Mouse (Mus musculus) spleen, adult 18-20 months (tissue): ENCODE measurements at regions not wholly inside any gene's neighbourhood (a gene's known extent, or its start where the extent isn't known, plus 50 kb on each side); places are given as distances from the start of the nearest gene placed in this dataset.

Source experiments
- DNase-seq, 2 experiments: peaks; one replicate each; pipeline ENCODE4 v3.0.0; 2022; ENCODE audit warnings: mixed read lengths in 2 of 2

DNA sequence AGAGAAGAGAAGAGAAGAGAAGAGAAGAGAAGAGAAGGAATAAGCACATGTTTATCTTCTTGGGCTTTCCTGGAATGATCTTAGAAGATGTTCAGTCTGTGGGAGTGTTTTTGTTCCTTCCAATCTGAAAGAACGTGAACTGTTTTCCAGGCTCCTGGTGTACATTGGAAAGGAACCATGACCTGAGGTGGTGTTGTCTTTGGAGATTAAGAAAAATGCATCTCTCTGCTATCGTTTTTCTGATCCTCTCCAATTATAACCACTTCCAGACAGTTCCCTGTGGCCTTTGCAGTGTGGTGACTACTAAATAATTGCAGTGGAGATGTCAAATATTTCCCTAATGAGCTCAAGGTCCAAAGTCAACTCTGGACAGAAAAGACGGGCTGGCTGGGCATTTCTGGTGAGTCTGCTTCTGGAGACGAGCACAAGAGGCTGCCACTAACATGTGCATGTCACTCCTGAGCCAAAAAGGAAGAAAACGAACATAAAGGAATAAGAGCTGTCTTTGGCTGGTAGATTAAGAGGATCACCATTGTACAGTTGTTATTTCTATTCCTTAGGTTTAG lies 431.7 kb downstream of the Adgrl2 start:
- no peak for DNase-seq

DNA sequence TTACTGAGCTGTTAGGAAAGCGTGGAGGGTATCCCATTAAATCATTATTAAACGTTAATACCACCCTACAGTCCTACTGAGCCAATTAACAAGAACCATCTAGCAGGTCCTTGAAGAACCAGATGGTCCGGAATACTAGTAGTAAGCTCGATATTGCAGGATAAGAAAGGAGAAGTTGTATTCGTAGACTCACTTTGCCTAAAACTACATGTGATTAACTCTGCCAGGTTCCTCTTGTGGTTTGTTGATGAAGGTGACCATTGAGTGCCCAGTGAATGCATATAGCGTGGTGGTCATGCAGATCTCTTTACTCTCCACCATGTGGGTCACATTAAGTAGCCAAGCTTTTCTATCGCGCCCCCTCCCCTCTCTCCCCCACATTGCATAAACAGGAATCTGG lies 435.0 kb downstream of the Adgrl2 start:
- DNase-seq: no peak

DNA sequence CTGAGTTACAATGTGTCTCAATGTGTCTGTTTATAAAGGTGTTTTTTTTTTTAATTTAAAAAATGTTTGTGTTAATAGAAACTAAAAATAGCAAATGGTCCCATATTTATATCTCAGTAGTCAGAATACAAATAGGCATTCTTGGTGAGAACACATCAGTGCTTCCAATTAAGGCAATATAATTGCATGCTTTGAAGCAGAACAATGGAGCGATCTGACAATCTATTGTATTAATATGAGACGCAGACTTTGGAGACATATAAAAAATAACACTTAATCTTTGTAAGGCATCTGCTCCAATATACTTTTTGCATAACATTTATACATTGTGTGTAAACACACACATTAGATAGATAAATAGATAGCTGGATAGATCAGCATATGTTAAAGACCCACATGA lies 439.6 kb downstream of the Adgrl2 start:
- DNase-seq: no peak

DNA sequence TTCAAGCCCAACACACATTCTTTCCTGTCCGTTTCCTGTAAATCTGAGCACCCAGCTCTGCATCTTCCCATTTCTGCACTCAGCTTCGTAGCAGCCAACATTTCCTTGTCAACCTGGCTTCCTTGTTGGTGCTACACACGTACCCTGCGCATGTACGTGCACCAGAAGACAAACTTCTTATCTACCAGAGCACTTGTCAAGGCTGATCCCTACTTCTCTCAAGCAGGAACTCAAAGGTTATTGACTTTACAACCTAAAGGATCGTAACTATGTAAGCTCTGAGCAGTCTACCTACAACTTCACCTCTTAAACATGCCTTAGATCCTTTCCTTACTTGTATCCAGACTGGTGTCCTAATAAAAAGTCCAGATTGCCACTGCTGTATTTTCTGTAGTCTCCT lies 445.4 kb downstream of the Adgrl2 start:
- no peak for DNase-seq

DNA sequence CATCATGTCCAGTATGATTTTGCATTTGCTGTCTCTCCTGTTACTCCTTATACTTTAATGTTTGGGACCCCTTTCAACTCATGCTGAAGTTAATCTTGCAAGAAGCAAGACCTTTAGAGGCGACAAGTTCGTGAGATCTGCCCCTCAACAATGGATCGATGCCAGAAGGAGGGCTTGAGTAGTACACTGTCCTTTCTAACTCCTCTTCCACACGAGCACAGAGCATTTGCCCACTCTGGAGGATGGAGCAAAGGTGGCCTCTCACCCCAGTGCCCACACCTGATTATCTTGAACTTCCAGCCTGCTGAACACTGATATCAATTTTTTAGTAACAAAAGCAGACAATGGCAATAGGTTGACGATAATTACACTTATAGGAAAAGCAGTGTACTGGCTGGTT lies 448.1 kb downstream of the Adgrl2 start:
- DNase-seq: no peak

DNA sequence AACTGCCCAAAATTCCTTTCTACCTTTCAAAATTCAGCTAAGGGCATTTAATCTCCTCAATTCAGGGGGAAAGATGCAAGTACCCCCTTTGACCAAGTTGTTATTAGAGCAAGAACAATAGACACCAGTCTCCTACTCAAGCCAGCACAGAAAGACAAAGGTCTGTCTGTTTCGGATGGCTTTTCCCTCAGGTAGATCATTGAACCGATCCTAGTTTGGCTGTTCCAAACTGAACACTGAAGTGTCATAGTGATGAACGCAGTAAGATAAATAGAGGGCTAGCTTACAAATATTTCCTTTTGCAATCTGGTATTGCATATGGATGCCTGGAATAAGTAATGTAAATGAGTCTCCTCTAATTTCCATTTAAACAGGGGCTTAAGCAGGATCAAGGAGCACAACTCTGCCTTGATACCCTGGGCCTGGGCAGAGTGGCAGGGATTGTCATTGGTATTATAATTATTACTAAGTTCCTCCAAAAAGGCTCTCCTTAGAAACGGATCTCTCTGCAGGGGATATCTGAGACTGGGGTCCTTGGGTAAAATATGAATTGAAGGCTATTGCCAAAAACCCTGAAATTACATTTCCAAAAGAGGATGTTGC lies 452.6 kb downstream of the Adgrl2 start:
- no peak for DNase-seq

DNA sequence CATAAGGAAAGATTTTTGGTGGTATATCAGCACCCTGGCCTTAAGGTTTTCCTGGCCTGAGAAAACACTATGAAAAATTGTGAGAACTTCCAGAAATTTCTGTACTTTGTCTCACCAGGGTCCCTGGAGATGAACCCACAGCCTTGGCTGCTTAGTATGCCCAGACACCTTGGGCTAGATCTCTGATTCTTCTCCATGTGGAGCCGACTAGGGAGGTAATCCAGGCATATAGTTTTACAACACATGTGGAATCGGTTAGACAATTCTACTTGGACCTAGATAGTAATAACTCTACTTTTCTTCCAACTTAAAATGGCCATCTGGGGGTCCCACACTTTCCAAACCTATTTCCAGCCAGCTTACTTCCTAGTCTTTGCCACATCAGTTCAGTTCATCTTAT lies 460.5 kb downstream of the Adgrl2 start:
- no peak for DNase-seq

DNA sequence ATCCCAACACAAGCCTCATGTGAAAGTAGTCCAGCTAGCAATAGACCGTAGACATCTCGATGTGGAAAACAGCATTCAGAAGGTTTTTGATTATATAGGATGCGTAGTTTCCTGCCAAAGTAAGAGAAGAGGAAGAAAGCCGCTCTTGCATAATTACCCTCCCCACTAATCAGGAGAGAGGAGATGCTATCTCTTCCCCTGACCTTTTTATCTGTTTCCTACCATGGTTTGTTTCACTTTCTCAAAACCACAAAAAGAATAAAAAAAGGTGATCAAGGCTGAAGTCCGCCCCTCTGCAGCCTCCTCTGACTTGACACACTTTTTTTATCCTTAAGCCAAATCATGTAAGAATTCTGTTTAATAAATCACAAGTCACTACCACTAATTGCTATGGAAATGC lies 480.0 kb downstream of the Adgrl2 start:
- no peak for DNase-seq

DNA sequence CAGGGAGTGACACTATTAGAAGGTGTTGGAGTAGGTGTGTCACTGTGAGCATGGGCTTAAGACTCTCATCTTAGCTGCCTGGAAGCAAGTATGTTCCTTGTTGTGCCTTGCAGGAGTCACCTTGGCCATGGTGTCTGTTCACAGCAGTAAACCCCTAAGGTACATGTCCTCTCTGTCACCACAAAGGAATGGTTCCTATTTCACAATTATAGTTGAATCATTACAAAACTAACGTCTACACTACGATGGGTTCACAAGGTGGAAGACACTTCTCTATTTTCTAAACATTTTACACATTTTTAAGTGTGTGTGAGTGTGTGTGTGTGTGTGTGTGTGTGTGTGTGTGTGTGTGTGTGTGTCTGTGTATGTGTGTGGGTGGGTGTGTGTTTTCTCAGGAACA lies 485.4 kb downstream of the Adgrl2 start:
- no peak for DNase-seq

DNA sequence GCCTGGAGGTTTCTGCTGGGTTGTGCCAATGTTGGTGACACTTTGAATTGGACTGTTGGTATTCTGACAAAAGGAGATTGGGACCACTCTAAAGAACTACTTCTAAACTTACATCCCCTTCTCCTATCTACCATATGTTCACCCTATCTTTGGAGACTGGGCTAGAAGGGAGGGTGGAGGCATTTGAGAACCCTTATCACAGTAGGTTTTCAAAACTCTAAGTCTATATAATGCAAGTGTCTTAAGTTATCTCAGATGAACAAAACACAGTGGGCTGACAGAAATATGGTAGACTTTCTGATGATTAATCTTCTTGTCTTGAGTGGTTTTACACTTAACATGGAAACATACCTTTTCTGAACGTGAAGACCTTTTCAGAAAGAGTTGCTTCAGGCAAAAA lies 486.9 kb downstream of the Adgrl2 start:
- no peak for DNase-seq

DNA sequence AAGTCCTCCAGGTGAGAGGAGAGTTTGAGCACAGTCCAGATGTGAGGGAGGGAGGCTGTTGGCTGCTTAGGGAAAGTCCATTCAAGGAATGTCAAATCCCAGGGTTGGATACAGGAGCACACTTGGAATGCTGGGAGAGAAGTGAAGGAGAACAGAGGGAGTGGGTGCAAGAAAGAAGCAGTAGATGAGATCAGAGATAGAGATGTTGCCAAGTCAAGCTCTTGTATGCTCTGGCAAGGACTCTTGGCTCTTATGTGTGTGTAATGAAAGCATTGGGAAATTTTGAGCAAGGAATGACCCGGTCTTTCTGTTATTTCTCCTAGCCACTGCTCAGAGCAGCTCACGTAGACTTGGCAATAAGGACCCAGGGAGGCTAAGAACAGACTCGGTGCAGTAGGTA lies 488.6 kb downstream of the Adgrl2 start:
- no peak for DNase-seq

DNA sequence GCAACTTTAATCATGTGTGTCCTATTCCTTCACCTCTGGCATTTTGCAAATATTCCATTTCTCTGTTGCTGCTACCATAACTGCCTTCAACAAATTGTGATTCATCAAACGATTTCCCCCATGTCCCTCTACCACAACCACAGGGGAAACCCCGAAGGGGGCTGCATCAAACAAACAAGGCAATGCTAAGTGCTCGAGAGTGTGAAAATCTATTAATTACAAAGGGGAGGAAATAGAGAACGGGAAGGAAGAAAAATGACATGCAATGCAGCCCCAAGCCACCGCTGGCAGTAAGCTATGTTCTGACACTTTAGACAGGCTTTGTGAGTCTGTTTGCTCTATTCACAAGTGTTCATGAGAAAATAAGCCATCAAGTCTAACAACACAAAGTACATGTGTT lies 493.7 kb downstream of the Adgrl2 start:
- DNase-seq: no peak

DNA sequence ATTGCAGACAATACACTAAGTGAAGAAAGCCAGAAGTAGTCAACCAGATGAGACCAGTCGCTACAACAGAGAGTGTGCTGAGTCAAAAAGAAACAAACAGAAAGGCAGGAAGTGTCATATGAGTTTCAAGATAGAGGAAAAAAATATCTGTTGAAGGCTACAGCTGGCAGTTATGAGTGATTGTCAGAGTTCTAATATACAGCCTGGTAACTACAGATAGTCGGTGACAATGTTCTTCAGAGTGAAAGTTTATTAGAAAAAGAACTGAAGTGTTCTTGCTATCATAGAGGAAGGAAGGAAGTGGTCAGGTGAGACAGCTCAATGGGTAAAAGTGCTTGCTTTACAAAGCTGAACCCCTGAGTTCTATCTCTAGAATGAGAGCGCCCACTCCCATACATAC lies 499.1 kb downstream of the Adgrl2 start:
- no peak for DNase-seq

DNA sequence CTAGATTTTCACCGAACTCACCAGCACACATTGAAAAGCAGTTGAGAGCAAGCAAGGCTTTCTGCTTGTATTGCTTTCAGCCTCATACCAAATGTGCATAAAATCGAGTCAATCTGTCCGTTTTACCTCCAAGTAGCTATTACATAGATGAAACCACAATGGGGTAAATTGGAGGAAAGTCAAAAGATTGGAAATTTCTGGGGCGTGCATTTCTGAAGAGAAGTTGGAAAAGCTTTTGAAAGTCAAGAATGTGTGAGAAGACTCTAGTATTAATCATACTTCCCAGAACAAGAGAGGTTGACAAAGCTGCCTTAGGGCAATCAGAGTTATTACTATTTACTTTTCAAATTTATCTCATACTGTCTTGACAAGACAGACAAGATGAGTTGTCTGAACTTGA lies 501.2 kb downstream of the Adgrl2 start:
- no peak for DNase-seq

DNA sequence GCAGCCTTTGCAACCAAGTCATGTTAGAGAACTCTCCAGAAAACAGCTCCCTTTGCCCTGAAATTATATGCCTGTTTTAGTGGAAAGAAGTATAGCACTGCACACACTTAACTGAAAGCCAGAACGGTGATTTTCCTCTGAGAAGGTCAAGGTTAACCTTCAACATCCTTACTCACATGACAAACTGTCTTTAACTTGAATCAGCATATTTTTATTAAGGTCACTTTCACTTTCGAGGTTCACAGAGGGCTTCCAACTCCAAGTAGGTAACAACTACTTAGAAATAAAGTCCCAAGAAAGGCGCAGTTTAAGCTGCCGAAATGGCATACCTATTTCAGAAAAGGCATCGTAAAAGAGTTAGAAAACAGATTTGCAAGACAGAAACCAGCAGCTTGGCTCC lies 502.4 kb downstream of the Adgrl2 start:
- no peak for DNase-seq

DNA sequence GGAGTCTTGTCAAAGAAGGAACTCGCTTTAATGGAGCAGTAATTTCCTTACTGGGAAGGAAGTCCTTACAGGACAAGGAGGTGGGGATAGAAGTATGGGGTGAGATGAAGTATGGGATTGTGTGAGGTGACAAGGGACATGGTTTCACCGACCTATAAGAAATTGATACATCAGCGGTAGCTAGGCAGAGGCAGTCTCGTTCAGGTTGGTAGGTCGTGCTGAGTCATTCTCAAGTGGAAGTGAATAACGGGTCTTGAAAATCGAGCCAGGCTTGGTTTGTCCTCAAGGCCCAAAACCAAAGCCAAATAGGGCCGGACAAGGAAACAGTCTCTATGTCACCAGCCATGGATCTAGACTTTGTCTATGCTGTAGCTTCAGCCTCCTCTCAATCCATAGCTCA lies 514.5 kb downstream of the Adgrl2 start:
- DNase-seq: no peak

DNA sequence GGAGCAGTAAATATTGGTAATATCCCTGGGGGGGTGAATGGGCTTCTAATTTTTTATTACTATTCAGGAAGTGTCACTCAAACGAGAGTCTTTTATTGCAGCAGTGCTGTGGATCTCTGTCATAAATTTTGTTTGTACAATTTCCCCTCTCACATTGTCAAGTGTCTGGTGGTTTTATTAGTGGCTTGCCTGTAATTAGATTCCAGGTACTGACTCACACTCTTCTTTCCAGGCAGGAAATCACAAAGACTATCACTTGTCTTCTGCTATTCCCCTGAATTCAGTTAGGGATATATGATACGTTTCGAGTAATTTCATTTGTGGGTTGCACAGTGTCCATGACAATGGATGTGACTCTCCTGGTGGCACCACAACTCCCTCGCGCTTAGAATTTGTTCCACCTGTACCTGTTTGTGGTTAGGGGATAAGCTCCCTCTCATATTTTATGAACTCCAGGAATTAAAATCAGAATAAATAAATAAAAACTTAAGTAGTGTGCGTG lies 517.4 kb downstream of the Adgrl2 start:
- DNase-seq: no peak

DNA sequence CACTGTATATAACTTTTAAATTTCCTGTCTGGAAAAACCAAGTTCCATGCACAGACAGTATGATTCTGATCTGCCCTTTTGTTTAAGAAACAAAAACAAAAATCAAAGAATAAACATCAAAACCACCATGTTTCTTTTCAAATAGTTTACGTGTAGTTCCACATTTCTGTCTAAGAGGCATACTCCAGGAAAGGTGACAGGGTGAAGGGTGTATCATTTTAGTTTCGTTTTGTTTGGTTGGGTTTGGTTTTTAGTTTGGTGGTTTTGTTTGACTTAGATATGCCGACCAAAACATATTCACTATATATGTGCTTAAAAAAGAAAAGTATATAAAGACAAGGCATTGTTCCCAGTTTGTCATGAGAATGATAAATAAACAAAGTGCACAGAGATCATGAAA lies 524.9 kb downstream of the Adgrl2 start:
- DNase-seq: no peak

DNA sequence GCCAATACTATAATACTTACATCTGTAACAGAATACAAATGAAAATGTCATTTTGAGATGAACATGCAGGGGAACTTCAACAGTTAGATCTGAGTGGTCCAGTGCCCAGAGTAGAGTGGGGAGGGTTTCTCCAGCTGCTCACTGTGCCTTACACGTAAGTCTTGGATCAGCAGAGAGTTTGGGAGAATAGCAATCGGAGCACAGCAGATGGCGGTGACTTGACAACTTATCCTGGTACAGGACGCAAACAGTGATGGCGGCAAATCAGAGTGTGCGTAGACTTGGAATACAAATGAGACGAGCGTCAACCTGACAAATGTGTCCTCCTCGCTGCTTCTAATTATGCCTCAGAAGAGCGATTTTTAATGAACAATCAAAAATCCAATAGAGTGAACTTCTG lies 527.6 kb downstream of the Adgrl2 start:
- DNase-seq: no peak

DNA sequence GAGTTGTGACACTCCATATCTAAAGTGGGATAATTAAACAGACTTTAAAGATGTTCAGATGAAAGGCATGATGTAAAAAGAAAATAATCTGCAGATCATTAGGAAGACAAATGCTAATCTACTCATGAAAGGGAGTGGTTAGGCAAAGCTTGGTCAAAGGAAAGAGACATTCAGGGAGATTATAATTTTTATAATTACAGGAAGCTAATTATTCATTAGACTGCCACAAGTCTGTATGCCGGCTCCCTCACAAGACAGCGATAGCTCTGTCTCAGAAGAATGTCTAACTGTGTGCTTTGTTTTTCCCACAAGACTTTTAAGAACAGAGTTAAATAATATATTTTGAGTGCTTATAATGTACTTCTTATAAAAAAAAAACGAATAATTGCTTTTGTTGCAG lies 541.5 kb downstream of the Adgrl2 start:
- no peak for DNase-seq

DNA sequence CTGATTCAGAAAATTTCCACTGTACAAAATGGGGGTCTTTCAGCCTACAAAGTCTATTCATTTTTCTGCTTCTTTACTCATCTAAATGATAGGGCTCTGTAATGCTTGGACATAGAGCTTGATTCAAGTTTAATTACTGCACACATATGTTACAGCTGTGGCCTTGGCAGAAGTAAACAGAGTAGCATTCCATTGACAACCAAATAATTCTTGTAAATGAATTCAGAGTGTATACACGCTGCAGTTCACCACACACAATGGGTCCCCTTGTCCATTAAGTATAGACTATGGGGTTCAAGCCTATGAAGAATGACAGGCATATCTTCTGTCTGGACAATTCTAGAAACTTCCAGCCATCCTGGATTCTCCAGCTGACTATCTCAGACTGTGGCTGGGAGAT lies 541.9 kb downstream of the Adgrl2 start:
- no peak for DNase-seq

DNA sequence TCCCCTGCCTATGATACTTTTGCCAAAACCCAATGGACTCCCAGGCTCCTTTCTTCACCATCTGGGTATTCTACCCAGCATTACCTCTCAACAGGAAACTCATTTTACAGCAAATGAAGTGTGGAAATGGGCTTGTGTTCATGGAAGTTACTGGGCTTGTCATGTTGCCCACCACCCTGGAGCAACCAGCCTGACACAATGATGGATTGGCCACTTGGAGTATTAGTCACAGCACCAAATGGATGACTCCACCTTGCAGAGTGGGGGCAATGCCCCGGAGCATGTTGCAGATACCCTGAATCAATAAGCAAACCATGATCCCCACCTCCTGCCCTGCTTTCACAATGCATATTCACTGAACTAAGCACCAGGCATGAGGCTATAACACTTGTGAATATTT lies 543.5 kb downstream of the Adgrl2 start:
- no peak for DNase-seq

DNA sequence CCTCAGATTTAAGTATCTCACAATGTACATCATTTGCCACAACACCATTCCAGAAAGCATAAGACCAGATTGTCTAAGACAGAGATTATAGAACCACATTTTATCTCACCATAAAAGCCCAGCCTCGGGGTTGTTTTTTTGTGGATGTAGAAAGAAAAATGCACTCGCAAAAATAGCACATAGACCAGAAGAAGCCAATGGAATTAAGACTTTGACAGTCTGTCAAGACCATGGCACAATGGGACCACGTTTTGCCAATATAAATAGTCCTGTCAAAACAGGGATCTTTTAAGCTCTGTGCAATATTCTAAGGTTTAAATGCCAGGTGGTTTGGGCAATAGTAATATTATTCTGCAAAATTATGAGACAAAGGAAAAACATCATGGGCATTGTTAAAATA lies 547.3 kb downstream of the Adgrl2 start:
- no peak for DNase-seq

DNA sequence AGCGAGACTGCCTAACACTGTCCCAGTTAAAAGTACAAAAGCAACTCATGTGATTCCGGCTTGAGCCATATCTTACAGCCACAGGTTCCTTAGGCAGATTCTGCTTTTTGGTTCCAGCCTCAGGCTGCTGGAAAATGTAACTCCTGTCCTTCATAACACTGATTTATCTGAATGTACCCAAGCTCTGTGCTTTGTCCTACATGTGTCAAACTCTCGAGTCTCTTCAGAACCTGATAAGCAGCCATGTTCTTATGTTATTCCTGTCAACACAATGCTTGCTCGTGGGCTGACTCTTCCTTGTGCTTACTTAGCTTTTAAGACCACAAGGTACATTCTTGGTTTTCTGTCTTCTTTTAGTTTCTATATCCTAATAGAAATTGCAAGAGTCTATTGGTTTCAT lies 556.3 kb downstream of the Adgrl2 start:
- no peak for DNase-seq
